Mouse (Mus musculus) layer of hippocampus, adult 11-12 months (tissue): ENCODE results near the gene Acsl5.

Source experiments
- DNase-seq: peaks from one replicate; pipeline ENCODE4 v3.0.0; 2022; ENCODE audit warnings: low spot score

Gene Acsl5

GRCm38 (mm10) chr19:55331776-55332175, 80.0 kb downstream of the Acsl5 start:
- no peak for DNase-seq

- DNase-seq: peak; percentile 85
Observed at GRCm38 (mm10) chr19:55332641-55333268, 81.0 kb downstream of the Acsl5 start.

- DNase-seq: no peak
Observed at GRCm38 (mm10) chr19:55335881-55336280, 84.1 kb downstream of the Acsl5 start.

GRCm38 (mm10) chr19:55336441-55336840, 84.7 kb downstream of the Acsl5 start:
- DNase-seq: no peak

GRCm38 (mm10) chr19:55337066-55337465, 85.3 kb downstream of the Acsl5 start:
- no peak for DNase-seq

- DNase-seq: no peak
Observed at GRCm38 (mm10) chr19:55337664-55338063, 85.9 kb downstream of the Acsl5 start.

- no peak for DNase-seq
Observed at GRCm38 (mm10) chr19:55340521-55340920, 88.8 kb downstream of the Acsl5 start.

- DNase-seq: no peak
Observed at GRCm38 (mm10) chr19:55341377-55341776, 89.6 kb downstream of the Acsl5 start.

GRCm38 (mm10) chr19:55342423-55342822, 90.7 kb downstream of the Acsl5 start:
- DNase-seq: no peak

- DNase-seq: no peak
Observed at GRCm38 (mm10) chr19:55343274-55343673, 91.5 kb downstream of the Acsl5 start.
